Mouse (Mus musculus): ENCODE data around the gene Tdp2. TPM values are rescaled to one million over a fixed set of nuclear protein-coding genes. Genes with fewer than 3 reads are reported as not detected.
A peak's percentile ranks its signal among the peaks of the same experiment; 100 is the strongest.

Tdp2 gene
- polyA plus RNA-seq, 1 experiment from 2014 or later: 79.9 TPM

DNA sequence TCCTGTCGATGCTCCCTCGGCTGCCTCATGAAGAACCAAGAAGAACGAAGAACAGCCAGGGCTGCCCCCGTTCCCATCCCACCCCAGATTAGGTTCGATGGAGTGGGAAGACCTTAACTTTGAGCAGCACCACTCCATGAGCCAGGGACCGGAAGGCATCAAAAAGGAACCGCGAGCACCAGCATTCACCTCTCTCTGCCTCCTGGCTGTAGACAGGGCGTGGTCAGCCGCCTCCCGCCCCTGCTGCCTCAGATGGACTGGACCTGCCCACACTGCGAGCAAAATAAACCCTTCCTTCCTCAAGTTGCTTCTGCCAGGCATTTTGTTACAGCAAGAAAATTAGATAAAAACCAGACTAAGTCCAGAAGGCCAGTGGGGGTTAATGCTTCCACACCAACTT, 29.6 kb downstream of the Tdp2 start:
- ATAC-seq (ENCODE audit: low FRiP score, low TSS enrichment): no peak
- H3K9ac ChIP-seq (ENCODE audit: low read depth, low read length): no peak overlapping the region

DNA sequence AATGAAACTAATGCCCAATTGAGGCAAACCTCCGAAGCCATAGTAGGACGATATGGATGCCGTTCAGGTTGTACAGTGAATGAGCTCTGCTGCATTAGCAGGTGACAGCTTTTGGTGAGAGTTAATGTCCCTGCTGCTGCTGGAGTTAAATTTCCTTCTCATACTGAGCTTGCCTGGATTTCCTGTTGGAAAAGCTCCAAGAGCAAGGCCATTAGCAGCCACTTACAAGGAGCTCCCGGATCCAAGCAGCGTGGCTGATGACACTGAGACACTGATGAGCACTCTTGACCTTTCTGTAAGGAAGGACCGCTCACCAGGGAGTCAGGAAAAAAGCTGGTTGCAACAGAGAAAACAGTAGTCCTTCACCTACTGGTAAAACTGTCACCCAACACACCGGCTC, 30.5 kb downstream of the Tdp2 start:
- no peak for ATAC-seq (ENCODE audit: low FRiP score, low TSS enrichment)
- Histone ChIP-seq H3K4me2 (replicated peaks; ENCODE audit: low read depth, low read length) (no peak overlapping the region), H3K9ac (ENCODE audit: low read depth, low read length) (no peak overlapping the region), H3K4me1 (ENCODE audit: control insufficient read depth, insufficient read depth, low read length) (peaks cover 3% of the 10 kb centered on the region; the same call in 1 of the 2 replicates), H3K4me3 (ENCODE audit: low read length) (no peak overlapping the region), H3K27me3 (ENCODE audit: control insufficient read depth, insufficient read depth, low read length) (no peaks in the 10 kb centered on the region), H3K36me3 (ENCODE audit: control insufficient read depth, insufficient read depth, low read length) (no peaks in the 10 kb centered on the region), H3K9me3 (ENCODE audit: control insufficient read depth, low read length) (no peaks in the 10 kb centered on the region), H3K27ac (ENCODE audit: low read depth, low read length) (no peak overlapping the region)
- WGBS: 46% methylated on average over 7 of the region's 7 CpGs

More for the DNA sequence above, 29.6 kb downstream of the Tdp2 start:
- WGBS: 67% methylated on average over 12 of the region's 12 CpGs
- H3K27ac ChIP-seq (ENCODE audit: low read depth, low read length): no peak overlapping the region
- H3K9me3 ChIP-seq (ENCODE audit: control insufficient read depth, low read length): no peaks in the 10 kb centered on the region
- H3K36me3 ChIP-seq (ENCODE audit: control insufficient read depth, insufficient read depth, low read length): no peaks in the 10 kb centered on the region
- no peak overlapping the region for H3K4me2 ChIP-seq (replicated peaks; ENCODE audit: low read depth, low read length)
- H3K27me3 ChIP-seq (ENCODE audit: control insufficient read depth, insufficient read depth, low read length): no peaks in the 10 kb centered on the region
- H3K4me1 ChIP-seq (ENCODE audit: control insufficient read depth, insufficient read depth, low read length): peaks cover 3% of the 10 kb centered on the region; the same call in 1 of the 2 replicates
- H3K4me3 ChIP-seq (ENCODE audit: low read length): no peak overlapping the region

DNA sequence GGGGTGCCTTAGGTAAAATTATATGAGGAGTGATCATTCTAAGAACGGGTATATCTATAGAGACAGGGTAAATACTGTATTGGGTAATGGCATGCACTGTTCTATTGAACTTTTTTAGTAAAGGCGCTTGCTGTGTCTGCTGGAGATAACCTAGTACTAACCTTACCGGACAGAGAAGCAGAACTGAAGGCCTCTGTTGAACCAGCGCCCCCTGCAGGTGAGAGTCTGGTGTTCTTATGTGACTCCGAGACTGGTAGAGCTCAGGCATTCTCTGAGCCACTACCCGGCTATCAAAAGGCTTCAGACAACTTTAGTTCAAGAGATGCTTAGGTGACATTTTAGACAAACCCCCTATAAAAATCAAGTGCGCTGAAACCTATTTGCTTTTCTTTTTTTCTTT, 31.0 kb downstream of the Tdp2 start:
- H3K4me1 ChIP-seq (ENCODE audit: control insufficient read depth, insufficient read depth, low read length): peaks cover 3% of the 10 kb centered on the region; the same call in 1 of the 2 replicates
- H3K9ac ChIP-seq (ENCODE audit: low read depth, low read length): no peak overlapping the region

DNA sequence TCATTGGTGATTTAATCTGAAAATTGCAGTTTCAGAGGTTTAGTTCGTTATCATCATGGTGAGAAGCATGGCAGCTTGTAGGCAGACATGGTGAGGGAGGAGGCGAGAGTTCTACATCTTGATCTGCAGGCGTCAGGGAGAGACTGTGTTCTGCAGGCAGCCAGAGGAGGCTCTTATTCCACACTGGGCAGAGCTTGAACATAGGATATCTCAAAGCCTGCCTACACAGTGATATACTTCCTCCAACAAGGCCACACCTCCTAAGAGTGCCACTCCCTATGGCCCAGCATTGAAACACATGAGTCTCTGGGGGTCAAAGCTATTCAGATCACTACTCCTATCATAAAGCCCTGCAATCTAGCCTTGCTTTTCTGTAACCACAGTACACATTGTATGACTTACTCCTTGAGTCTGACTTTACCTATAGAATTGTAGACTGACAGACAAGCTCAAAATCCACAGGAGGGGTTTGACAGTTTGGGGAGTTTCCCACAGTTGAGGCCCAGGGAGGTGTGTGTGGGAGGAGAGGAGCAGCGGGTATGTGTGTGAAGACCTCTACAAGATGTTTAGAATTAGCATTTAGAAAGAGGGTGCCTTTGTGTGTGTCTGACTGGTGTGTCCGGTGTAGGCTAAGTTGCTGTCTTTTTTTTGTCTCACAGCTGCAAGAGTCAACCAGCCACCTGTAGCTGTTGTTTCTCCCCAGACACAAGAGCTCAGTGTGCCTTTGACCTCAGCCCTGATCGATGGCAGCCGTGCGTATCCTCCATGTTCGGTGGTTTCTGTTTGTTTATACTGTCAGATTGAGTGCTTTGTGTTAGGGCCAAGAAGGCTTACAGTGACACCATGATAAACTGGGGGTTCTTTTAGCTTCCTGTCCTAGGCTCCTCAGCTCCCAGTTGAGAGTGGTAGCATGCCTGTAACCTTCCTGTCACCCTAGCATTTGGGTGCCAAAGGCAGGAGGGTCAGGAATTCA, 35.2 kb downstream of the Tdp2 start:
- peak overlapping the region; percentile 55; the same call in 1 of the 2 replicates for H3K27ac ChIP-seq (ENCODE audit: low read depth, low read length)
- no peak overlapping the region for H3K4me2 ChIP-seq (replicated peaks; ENCODE audit: low read depth, low read length)
- no peaks in the 10 kb centered on the region for H3K27me3 ChIP-seq (ENCODE audit: control insufficient read depth, insufficient read depth, low read length)
- H3K9ac ChIP-seq (ENCODE audit: low read depth, low read length): no peak overlapping the region
- H3K9me3 ChIP-seq (ENCODE audit: control insufficient read depth, low read length): no peaks in the 10 kb centered on the region
- H3K36me3 ChIP-seq (ENCODE audit: control insufficient read depth, insufficient read depth, low read length): no peaks in the 10 kb centered on the region
- peak; percentile 75 for ATAC-seq (ENCODE audit: low FRiP score, low TSS enrichment)
- 31% methylated on average over 9 of the region's 9 CpGs for WGBS
- H3K4me1 ChIP-seq (ENCODE audit: control insufficient read depth, insufficient read depth, low read length): peaks cover 3% of the 10 kb centered on the region; the same call in 1 of the 2 replicates
- H3K4me3 ChIP-seq (ENCODE audit: low read length): no peak overlapping the region

More for the DNA sequence above, 31.0 kb downstream of the Tdp2 start:
- H3K27ac ChIP-seq (ENCODE audit: low read depth, low read length): no peak overlapping the region
- H3K4me3 ChIP-seq (ENCODE audit: low read length): no peak overlapping the region
- no peak overlapping the region for H3K4me2 ChIP-seq (replicated peaks; ENCODE audit: low read depth, low read length)
- no peak for ATAC-seq (ENCODE audit: low FRiP score, low TSS enrichment)
- 68% methylated on average over 7 of the region's 7 CpGs for WGBS
- H3K36me3 ChIP-seq (ENCODE audit: control insufficient read depth, insufficient read depth, low read length): no peaks in the 10 kb centered on the region
- no peaks in the 10 kb centered on the region for H3K9me3 ChIP-seq (ENCODE audit: control insufficient read depth, low read length)
- no peaks in the 10 kb centered on the region for H3K27me3 ChIP-seq (ENCODE audit: control insufficient read depth, insufficient read depth, low read length)

DNA sequence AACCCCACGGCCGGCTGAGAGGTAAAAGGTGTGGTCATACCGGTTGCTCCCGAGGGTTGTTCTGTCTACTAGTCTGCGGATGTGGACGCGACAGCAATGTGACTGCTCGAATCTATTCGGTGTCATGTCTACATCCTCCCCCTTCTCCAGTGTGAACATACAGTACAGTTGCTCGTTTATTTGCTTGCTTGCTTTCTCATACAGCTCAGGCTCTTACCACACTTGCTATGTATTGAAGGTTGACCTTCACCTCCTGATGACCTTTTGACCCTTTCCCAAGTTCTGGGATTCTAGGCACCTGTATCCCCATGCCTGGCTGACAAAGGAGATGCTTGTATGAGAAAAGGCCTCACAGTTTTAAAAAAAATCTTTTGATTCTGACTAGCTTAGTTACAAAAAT, 36.3 kb downstream of the Tdp2 start:
- Histone ChIP-seq H3K4me3 (ENCODE audit: low read length) (no peak overlapping the region), H3K4me1 (ENCODE audit: control insufficient read depth, insufficient read depth, low read length) (no peaks in the 10 kb centered on the region; the same call in 1 of the 2 replicates), H3K27me3 (ENCODE audit: control insufficient read depth, insufficient read depth, low read length) (no peaks in the 10 kb centered on the region), H3K27ac (ENCODE audit: low read depth, low read length) (no peak overlapping the region), H3K9me3 (ENCODE audit: control insufficient read depth, low read length) (no peaks in the 10 kb centered on the region), H3K36me3 (ENCODE audit: control insufficient read depth, insufficient read depth, low read length) (no peaks in the 10 kb centered on the region), H3K9ac (ENCODE audit: low read depth, low read length) (no peak overlapping the region), H3K4me2 (replicated peaks; ENCODE audit: low read depth, low read length) (no peak overlapping the region)
- ATAC-seq (ENCODE audit: low FRiP score, low TSS enrichment): 0 out of 2 replicates have a peak, but pooled peaks have one; percentile 33
- WGBS: 83% methylated on average over 10 of the region's 10 CpGs

DNA sequence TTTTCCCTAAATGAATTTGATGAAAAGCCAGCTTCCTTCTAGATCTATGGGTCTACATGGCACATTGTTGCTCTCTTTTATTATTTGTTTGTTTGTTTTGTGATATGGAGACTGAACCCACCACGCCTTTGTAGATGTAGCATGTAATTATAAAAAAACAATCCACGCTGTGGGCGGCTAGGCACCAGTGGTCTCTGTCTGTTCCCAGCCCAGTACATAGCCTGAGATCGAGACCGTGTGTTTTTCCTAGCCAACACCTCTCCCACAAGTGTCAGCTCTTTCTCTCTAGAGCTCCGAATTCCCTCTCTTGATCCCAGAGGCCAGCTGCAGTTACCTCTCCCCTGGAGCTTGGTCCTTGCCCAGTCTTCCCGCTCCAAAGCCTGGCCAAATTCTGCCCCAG, 36.8 kb downstream of the Tdp2 start:
- Histone ChIP-seq H3K4me2 (replicated peaks; ENCODE audit: low read depth, low read length) (no peak overlapping the region), H3K27ac (ENCODE audit: low read depth, low read length) (peak overlapping the region; percentile 24; the same call in 1 of the 2 replicates), H3K36me3 (ENCODE audit: control insufficient read depth, insufficient read depth, low read length) (no peaks in the 10 kb centered on the region), H3K9me3 (ENCODE audit: control insufficient read depth, low read length) (no peaks in the 10 kb centered on the region), H3K4me1 (ENCODE audit: control insufficient read depth, insufficient read depth, low read length) (no peaks in the 10 kb centered on the region; the same call in 1 of the 2 replicates), H3K27me3 (ENCODE audit: control insufficient read depth, insufficient read depth, low read length) (no peaks in the 10 kb centered on the region), H3K9ac (ENCODE audit: low read depth, low read length) (no peak overlapping the region), H3K4me3 (ENCODE audit: low read length) (no peak overlapping the region)
- WGBS: 64% methylated on average over 7 of the region's 7 CpGs
- peak; percentile 66; the same call in 1 of the 2 replicates for ATAC-seq (ENCODE audit: low FRiP score, low TSS enrichment)

DNA sequence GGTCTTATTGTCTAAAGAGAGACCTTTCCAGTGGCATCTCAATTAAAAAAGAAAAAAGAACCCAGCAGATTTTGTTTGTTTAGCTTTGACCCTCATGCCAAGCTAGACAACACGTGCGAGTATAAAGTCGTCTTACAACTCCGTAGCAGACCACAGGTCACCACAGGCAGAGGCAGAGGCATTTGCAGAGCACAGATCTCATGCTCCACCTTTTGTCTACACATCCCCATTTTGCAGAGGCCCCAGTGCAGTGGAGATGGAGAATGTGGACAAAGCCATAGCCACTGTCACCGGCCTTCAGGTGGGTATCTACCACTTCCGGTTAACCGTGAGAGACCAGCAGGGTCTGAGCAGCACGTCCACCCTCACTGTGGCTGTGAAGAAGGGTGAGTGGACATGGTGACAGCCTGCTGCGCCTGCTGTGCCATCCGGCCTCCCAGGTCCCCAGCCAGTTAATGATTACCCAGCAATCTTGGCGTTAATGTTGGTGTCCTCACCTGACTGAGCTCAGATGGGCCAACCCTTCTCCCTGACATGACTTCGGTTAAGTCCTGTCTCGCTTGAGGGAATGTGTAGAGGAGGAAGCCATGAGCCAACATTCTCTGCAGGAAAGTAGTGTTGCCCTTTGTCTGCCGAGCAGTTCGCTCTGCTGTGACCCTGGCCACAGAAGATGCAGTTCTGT, 48.0 kb downstream of the Tdp2 start:
- peak; percentile 91 for ATAC-seq (ENCODE audit: low FRiP score, low TSS enrichment)
- 64% methylated on average over 15 of the region's 15 CpGs for WGBS

DNA sequence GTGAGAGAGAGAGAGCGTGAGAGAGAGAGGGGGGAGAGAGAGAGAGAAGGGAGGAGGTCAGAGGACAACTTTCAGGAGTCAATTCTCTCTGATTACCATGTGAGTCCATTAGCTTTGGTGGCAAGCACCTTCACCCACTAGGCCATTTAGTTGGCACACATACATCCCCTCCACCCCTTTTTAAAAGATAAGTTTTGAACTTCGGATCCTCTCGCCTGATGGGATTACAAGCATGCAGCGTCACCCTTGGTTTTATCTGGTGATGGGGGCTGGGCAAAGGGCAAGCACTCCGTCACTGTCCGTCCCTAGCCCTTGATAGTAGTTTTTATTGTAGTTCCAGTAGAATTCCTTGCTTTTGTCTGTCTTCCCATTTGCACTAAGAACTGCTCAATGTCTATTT, 48.7 kb downstream of the Tdp2 start:
- H3K4me3 ChIP-seq (ENCODE audit: low read length): no peak overlapping the region
- no peaks in the 10 kb centered on the region for H3K36me3 ChIP-seq (ENCODE audit: control insufficient read depth, insufficient read depth, low read length)
- ATAC-seq (ENCODE audit: low FRiP score, low TSS enrichment): no peak
- 75% methylated on average over 6 of the region's 6 CpGs for WGBS
- peaks cover 8% of the 10 kb centered on the region; the same call in 1 of the 2 replicates for H3K9me3 ChIP-seq (ENCODE audit: control insufficient read depth, low read length)
- H3K4me1 ChIP-seq (ENCODE audit: control insufficient read depth, insufficient read depth, low read length): 0 out of 2 replicates have a peak, but pooled peaks cover 3% of the 10 kb centered on the region
- H3K27me3 ChIP-seq (ENCODE audit: control insufficient read depth, insufficient read depth, low read length): no peaks in the 10 kb centered on the region
- H3K9ac ChIP-seq (ENCODE audit: low read depth, low read length): no peak overlapping the region
- peak overlapping the region; percentile 42 for H3K27ac ChIP-seq (ENCODE audit: low read depth, low read length)
- H3K4me2 ChIP-seq (replicated peaks; ENCODE audit: low read depth, low read length): no peak overlapping the region

More for the DNA sequence above, 48.0 kb downstream of the Tdp2 start:
- H3K36me3 ChIP-seq (ENCODE audit: control insufficient read depth, insufficient read depth, low read length): no peaks in the 10 kb centered on the region
- no peak overlapping the region for H3K4me3 ChIP-seq (ENCODE audit: low read length)
- 0 out of 2 replicates have a peak, but pooled peaks cover 3% of the 10 kb centered on the region for H3K4me1 ChIP-seq (ENCODE audit: control insufficient read depth, insufficient read depth, low read length)
- H3K27me3 ChIP-seq (ENCODE audit: control insufficient read depth, insufficient read depth, low read length): no peaks in the 10 kb centered on the region
- no peak overlapping the region for H3K4me2 ChIP-seq (replicated peaks; ENCODE audit: low read depth, low read length)
- peaks cover 9% of the 10 kb centered on the region; the same call in 1 of the 2 replicates for H3K9me3 ChIP-seq (ENCODE audit: control insufficient read depth, low read length)
- H3K27ac ChIP-seq (ENCODE audit: low read depth, low read length): peak overlapping the region; percentile 42; the same call in 1 of the 2 replicates
- no peak overlapping the region for H3K9ac ChIP-seq (ENCODE audit: low read depth, low read length)

Measured in kidney, embryonic 14.5 days (tissue).